Mouse (Mus musculus): ENCODE data around the gene Vmn1r128.
"Not testable (repeated sequence)": the region's sequence is repeated elsewhere in the genome, so short reads cannot be mapped to it uniquely, and the experiment has no call there.

Gene Vmn1r128

DNA sequence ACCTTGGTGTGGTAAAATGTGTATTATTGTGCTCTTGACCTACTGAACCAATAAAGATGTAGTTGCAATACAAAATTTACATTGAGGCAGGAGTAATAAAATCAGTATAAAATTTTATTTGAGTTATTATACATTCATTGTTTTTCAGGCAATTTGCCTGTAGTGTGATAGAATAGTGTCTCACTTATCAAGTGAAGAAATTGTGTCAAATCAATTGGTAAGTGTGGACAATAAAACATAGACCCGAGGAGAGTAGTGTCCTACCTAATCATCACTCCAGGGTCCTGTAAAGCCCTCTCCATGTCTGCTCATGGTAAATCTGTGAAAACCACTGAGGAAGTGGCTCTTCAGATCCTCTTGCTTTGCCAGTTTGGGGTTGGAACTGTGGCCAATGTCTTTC lies at the start of gene Vmn1r128:
TSS of gene Vmn1r128 (plus strand) at position 301 of the 400 bp plus-strand sequence.
- DNase-seq (ENCODE audit: low spot score in 2 of 2) = not testable (repeated sequence)

DNA sequence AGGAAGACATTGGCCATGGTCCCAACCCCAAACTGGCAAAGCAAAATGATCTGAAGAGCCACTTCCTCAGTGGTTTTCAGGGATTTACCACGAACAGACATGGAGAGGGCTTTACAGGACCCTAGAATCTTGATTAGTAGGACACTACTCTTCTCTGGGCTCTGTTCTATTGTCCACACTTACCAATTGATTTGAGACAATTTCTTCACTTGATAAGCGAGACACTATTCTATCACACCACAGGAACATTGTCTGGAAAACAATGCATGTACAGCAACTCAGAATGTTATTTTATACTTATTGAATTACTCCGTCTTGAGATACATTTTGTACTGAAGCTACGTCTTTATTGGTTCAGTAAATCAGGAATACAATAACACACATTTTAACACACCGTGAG lies 47.8 kb upstream of the Vmn1r128 start, which contains the start of gene Vmn1r126:
TSS of gene Vmn1r126 (minus strand) at position 101 of the 400 bp plus-strand sequence.
- not testable (repeated sequence) for DNase-seq (ENCODE audit: low spot score in 2 of 2)

DNA sequence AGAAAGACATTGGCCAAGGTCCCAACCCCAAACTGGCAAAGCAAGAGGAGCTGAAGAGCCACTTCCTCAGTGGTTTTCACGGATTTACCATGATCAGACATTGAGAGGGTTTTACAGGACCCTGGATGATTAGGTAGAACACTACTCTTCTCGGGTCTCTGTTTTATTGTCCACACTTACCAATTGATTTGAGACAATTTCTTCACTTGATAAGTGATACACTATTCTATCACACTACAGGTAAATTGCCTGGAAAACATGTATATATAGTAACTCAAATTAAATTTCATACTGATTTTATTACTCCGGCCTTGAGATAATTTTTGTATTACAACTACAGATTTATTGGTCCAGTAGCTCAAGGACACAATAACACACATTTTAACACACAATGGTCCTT lies 29.4 kb upstream of the Vmn1r128 start, which contains the start of gene Vmn1r127:
TSS of gene Vmn1r127 (minus strand) at position 101 of the 400 bp plus-strand sequence.
- not testable (repeated sequence) for DNase-seq (ENCODE audit: low spot score in 2 of 2)

DNA sequence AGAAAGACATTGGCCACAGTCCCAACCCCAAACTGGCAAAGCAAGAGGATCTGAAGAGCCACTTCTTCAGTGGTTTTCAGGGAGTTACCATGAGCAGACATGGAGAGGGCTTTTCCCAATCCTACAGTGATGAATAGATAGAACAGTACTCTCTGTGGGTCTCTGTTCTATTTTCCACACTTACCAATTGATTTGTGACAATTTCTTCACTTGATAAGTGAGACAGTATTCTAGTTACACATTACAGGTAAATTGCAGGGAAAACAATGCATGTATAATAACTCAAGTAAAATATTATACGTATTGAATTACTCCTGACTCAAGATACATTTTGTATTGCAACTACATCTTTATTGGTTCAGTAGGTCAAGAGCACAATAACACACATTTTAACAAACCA lies 12.0 kb downstream of the Vmn1r128 start, which contains the start of gene Vmn1r129:
TSS of gene Vmn1r129 (minus strand) at position 101 of the 400 bp plus-strand sequence.
- not testable (repeated sequence) for DNase-seq (ENCODE audit: low spot score in 2 of 2)
